Mouse (Mus musculus) T-helper 2 cell (primary cell): ENCODE measurements around the gene Tmem169.
"Not testable (repeated sequence)": the region's sequence is repeated elsewhere in the genome, so short reads cannot be mapped to it uniquely, and the experiment has no call there.

Experiments used
- in situ Hi-C: fragments of 300-600 bp; cut with MboI, MseI; formaldehyde crosslinking; loops from one replicate; pipeline ENCODE4 v1.15.1; 2025; ENCODE audit warnings: high pct_unique_total_duplicates

The Tmem169 gene

DNA sequence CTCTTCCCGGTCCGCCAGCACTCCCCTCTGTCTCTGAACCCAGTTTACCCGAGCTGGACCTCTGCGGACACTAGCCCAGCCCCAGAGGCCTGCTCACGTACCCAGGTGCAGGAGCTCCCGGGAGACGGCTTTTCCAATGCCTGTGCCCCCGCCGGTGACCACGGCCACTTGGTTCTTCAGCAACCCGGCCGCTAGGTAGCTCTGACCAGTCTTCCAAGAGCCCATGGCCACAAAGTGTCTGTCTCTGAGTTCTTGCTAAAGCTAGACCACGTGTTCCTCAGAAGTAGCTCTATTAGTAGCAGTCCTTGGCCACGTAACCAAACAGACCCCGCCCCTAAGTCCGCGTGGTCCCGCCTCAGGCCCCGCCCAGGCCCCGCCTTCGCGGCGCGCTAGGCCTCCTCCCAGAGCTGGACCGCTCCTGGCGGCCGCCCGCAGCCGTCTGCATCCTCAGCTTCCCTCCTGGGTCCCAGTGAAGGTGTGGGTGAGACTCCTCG is at the start of gene Tmem169, which contains the start of gene Pecr:
Gene Tmem169, plus strand, starts transcription at position 378 of the 494 bp plus-strand sequence.
Gene Pecr, minus strand, starts transcription at position 323 of the 494 bp plus-strand sequence.
- in situ Hi-C loops = no loop called here

DNA sequence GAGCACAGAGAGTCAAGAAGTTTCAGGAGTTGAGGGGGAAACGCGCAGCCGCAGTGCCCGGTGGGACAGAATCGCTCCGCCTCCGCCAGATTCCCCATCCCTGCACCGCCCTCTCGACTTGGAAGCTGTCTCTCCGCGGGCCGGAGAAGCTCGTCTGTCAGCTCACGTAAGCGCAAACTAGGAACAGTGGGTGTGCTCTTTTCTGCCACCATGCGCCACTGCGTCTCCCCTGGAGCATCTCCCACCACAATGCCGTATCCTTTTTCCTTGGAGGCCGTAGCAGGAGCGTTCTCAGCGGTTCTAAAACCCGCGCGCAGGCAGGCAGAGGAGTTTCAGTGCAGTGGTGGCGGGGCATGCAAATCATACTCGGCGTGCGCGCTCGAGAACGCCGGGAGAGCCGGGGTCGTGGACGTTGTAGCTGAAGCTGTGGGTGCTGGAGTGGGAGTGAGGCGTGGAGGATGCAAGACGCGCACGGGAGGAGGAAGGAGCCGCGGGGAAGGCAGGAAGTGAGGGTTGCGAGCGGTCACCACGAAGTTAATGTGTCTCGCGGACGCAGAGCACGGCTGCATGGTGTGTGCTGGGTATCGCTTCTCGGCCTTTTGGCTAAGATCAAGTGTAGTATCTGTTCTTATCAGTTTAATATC is 47.7 kb upstream of the Tmem169 start:
- in situ Hi-C loops = not testable (repeated sequence)

DNA sequence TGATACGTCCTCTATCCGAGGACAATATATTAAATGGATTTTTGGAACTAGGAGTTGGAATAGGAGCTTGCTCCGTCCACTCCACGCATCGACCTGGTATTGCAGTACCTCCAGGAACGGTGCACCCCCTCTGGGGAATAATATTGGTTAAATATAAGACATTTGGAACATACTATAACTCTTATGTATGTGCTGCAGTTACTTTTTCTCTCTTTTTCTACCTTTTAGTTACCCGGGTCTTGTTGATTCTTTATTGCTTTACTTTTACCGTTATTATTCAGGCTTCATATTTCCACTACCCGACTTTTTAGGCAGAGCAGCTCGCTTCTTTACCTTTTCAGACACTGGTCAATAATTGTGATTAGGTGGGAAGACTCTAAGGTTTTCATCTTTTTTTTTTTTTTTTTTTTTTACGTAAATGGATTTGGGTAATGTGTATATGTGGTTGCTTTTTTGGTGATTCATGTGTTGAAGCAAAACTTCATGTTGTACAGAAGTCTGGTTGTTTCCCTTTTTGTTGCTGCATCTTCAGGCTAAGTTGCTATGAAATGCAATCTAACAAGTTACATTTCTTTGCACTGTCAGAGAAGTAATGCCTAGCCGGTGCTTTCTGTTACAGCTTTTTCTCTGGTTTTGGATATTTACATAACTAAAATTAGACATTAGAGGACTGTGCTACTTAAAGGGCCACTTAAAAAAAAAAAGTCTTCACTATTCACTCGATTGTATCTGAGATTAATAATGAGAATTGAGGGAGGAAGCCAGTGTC is 47.0 kb upstream of the Tmem169 start:
- in situ Hi-C loops = no loop called here

DNA sequence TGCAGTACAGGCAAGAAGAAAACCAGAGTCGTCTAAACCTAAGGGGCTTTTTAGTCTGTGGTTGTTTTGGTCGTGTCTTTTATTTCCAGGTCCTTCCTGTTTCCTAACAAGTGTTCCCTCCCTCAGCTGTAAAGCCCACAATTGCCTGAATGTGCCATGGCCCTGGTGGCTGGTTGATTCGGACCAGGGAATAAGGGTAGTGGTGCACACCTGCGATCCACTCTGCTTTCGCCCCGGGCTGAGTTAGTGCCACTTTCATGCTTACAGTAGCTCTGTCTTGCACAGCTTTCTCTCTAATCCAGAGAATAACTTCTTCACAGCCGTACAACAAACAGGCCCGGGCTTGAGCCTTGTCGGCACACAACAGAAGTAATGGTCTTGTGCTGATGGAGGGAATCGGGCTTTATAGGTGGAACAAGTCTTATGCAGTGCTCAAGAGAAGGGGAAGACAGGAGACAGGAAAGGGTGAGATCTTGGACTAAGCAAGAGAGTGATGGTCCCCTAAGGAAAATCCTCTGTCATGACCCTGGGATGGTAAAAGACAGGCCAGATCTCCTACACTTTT is 46.1 kb upstream of the Tmem169 start:
- in situ Hi-C loops = no loop called here

GRCm38 (mm10) chr1:72239113-72239512 is 45.1 kb upstream of the Tmem169 start:
- in situ Hi-C loops = not testable (repeated sequence)

DNA sequence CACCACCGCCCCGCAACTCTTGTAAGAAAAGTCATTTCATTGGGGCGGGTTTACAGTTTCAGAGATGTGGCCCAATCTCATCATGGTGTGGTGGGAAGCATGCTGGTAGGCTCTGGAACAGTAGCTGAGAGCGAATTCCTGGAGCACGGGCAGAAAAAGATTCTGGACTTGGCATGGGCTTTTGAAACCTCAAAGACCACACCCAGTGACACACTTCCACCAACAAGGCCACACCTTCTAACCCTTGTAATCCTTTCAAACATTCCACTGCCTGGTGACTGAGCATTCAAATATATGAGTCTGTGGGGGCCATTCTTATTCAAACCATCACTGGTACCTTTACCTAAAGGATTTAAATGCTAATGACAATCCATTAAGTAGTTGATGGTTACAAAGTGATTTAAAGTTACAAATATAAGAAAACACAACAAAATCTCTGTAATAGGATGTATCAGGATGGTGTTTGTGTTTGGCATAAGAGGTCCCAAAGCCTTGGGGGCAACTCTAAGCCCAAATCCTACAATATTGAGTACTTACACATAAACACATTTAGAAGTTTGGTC is 41.5 kb upstream of the Tmem169 start:
- in situ Hi-C loops = no loop called here

DNA sequence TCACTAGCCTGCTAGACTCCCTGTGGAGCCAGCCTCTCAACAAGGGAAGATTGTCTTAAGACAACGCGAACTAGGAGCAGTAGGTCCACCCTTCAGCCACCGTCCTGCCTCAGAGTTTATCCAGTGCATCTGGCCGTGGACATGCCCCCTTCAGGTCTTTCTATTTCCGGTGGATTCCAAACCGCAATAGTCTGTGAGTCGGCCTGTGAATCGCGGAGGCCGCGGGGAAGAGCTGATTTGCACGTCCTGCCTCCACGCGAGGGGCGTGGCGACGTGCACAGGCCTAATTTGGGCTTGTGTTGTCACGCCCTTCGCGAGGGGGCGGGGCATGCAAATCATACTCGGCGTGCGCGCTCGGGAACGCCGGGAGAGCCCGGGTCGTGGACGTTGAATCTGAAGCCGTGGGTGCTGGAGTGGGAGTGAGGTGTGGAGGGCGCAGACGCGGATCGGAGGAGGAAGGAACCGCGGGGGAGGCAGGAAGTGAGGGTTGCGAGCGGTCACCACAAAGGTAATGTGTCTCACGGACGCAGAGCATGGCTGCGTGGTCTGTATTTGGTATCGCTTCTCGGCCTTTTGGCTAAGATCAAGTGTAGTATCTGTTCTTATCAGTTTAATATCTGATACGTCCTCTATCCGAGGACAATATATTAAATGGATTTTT is 40.4 kb upstream of the Tmem169 start:
- in situ Hi-C loops = no loop called here

GRCm38 (mm10) chr1:72244317-72245036 is 39.7 kb upstream of the Tmem169 start:
- in situ Hi-C loops = no loop called here

DNA sequence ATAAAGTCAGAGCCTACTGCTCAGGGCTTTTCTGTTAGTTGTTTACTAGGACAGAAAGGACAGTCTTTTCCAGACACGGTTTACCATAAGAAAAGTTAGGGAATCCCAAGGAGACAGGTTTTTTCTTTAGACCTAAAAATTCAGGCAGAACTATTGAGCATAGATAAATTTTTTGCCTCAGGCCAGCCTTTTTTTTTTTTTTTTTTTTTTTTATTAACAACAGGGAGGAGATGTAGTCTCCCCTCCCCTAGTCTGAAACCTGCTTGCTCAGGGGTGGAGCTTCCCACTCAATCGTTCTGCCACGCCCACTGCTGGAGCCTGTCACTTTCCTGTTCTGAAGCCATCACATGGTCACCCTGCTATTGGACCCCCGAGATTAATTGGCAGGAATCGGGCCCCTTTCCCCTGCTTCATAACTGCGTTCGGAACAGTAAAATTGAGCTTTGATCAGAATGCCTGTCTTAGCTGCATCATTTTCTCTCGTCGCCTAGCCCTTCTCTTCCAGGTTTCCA is 35.9 kb upstream of the Tmem169 start:
- in situ Hi-C loops = not testable (repeated sequence)

DNA sequence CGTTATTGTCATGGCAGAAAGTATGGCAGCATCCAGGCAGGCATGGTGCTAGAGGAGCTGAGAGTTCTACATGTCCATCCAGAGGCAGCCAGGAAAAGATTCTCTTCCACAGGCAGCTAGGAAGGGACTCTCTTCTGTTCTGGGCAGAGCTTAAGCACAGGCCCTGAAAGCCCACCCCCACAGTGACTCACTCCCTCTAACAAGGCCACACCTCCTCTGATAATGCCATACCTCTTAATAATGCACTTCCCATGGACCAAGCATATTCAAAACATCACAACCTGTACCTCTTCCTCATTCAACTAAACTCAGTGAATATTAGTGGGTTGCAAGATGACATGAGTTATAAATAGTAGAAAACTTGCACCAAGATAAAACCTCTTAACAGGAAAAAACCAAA is 32.4 kb upstream of the Tmem169 start:
- in situ Hi-C loops = no loop called here

DNA sequence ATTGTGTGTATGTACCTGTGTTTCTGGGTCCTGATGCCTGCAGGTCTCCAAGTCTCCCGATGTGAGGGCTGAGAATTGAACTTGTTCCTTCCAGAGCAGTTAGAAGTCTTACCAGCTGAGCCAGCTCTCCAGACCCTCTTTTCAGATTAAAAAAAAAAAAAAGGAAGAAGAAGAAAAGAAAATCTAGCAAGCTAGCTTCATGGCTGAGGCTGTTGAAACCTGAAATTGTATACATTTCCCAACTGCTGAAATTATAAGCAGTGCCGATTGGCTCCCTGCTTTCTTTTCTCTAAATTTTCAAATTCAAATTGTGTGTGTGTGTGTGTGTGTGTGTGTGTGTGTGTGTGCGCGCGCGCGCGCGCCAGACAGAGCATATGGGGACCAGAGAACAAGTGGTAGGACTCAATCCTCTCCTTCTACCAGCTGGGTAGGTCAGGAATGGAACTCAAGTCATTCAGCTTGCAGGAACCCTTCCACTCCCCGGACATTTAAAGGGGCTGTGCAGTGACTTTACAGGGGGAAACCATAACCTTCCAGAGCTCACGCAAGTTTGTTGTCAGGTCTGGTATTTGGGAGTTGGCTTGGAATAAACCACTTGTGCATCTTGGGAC is 30.2 kb upstream of the Tmem169 start:
- in situ Hi-C loops = no loop called here

DNA sequence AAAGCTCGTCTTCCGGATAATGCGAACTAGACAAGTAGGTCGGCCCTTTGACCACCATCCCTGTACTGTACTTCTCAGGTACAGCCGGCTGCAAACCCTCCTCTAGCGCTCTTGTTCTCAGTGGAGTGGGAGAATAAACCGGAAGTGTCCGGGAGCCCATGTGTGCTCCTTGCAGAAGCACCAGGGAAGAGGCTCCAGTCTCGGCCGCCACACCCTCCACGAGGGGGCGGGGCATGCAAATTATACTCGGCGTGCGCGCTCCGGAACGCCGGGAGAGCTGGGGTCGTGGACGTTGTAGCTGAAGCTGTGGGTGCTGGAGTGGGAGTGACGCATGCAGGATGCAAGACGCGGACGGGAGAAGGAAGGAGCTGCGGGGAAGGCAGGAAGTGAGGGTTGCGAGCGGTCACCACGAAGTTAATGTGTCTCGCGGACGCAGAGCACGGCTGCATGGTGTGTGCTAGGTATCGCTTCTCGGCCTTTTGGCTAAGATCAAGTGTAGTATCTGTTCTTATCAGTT is 29.6 kb upstream of the Tmem169 start:
- in situ Hi-C loops = no loop called here

DNA sequence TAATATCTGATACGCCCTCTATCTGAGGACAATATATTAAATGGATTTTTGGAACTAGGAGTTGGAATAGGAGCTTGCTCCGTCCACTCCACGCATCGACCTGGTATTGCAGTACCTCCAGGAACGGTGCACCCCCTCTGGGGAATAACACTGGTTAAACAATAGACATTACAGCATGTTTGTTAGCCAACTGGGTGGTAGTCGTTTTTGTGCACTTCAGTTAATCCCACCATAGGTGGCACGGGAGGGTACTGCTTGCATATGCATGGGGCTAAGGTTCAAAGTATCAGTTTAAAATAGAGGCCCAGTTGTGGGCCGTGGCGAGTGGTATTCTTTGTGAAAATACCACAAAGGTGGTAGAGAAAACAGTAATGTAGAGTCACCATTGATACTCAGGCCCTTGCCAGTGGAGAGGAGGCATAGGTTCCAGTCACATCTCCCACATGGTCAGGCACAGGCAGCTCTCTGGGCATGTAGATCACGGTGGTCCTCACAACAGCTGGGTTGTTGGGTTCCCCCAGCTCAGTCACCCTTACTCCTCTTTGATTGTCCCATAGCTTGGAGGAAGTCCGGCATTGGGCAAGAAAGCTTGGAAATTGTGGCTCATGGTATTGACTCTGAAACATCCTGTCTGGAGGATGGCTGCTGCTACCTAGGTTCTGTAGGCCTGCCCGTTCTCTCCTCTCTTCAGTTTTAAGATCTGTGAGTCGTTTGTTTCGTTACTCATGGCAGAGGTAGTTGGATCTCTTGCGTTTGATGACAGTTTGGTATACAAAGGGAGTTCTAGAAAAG is 28.9 kb upstream of the Tmem169 start:
- in situ Hi-C loops = no loop called here

DNA sequence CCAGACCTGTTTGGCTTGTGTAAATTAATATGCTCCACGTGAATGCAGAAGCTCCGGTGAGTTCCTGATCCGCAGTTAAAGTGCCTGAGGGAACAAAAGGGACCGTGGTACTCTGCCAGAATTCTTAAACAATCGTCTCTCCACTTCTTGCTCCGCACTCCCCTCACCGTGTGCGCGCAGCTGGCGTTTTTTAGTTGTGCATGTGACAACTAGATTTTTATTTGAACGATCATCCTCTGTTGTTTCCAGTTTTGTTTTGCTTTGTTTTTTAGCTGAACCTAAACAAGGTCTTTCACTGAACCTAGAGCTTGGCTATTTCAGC is 28.4 kb upstream of the Tmem169 start:
- in situ Hi-C loops = no loop called here

DNA sequence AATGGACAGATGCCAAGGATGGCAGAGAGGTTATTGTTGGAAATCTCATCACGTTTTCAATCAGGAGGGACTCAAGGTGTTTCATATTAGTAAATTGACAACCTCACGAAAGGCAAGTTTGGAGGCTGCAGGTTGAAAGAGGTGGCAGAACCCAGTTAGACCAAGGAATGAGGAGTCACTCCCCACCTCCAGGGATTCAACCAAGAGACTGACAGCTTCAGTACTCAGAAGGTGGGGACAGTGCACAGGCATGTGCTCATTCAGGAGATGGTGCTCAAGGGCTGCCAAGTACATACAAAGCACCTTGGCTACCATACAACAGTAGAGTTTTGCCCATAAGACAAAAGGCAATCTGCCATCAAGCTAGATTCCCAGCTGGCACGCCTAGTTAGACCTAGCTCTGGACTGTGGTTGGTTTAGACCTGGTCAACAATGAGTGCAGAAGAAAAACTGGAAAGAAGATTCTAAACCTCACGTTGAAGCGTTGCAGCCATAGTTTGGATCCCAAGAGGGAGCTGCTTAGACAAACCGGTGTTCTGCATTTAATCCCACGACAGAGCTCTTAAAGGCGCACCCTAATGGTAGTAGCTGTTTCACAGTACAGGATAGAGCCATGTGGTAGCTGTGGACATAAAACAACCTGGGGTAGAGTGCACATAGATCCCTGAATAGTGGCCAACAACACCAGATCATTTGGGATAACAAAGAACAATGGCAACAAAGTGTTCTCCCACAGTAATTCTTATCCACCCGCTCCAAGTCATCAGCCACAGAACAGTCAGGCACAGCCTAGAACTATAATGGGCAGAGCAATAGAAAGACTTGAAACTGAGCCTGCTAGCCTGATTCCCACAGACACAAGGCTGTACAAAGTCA is 27.6 kb upstream of the Tmem169 start:
- in situ Hi-C loops = no loop called here

DNA sequence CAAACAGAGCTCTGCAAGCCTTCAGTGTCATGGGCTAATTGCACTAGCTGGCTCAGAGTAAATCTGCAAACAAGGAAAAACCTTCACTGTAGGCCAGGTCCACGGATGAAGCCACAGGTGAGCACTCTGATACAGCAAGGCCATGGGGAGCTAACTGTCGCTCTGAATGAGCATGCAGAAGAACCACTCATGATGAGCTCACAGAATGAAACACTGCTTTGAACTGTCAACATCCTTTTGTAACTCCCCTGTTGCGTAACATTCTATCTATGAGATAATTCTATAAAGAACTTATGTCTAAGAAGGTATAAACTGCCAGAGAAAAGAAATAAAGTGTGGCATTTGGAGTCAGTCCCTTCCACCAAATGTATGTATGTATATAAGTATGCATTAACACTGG is 21.1 kb upstream of the Tmem169 start:
- in situ Hi-C loops = no loop called here

GRCm38 (mm10) chr1:72278085-72278484 is 6.1 kb upstream of the Tmem169 start:
- in situ Hi-C loops = no loop called here

- in situ Hi-C loops = no loop called here
Measured at GRCm38 (mm10) chr1:72282604-72283003, 1.6 kb upstream of the Tmem169 start.

DNA sequence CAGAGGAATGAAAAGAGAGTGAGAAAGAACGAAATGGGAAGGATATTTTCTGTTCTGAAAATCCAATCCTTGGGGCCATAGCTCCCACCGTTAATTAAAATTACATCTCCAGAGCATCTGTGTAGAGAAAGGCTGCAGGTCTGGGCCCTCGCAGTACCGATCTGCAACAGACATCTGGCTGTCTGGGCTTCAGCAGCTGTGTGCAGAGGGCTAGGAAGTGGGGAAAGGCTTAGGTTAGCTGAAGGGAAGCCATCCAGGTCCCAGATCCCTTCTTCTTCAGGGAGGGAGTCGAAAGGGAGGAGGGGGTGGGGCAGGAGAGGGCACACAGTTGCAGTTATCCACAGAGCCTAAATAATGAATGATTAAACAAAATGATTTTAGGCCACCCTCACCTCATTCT is 370 bp downstream of the Tmem169 start:
- in situ Hi-C loops = no loop called here
